Comparison of ENCODE assay signal across 7 mouse cellular contexts in the genomic region with DNA sequence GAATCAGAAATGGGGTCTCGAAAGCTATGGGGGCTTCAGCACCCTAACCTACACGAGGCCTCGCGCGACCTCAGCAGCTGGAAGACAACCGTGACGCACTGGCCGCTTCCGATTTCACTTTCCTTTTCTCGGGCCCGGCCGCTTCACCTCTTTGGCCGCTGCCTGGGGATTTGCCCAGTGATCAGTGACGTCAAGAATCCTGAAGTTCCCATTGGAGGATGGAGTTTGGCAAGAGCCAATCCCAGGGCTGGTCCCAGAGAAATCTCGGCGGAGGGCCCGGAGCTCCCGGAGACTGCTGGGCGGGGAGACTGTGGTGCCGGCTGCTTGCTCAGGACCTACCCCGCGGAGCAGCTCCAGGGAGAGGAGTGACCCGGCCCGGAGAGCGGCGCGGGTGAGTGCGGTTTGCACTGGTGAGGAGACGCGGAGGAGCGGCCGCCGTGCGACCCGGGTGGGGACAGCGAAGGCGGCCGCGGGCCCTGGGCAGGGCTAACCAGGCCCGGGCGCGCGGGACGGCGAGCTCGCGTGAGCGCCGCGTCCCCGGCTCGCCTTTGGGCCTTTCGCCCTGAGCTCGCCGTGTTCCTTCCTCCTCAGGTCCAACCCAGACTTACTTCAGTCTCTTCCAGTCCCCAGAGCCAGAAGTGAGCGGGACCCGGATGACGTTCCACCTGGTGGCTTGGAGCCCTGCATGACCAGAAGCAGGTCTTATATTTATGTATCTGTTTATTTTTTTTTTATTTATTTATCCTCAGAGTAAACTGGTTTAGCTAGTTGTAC. TPM values are rescaled to one million over a fixed set of nuclear protein-coding genes. Genes with fewer than 3 reads are reported as not detected.
DNase-seq lines count a peak whose midpoint lies in the region; ATAC-seq and TF ChIP-seq lines count a peak whose summit lies in the region.

A gene (plus strand): TSS at position 261 of the 774 bp plus-strand sequence.

- H3K9ac ChIP-seq in intestine, postnatal 0 days (ENCODE audit: low read depth, low read length), result peak within 1 kb of the TSS; percentile 63
- peak within 1 kb of the TSS; percentile 82 for H3K9ac ChIP-seq in midbrain, embryonic 12.5 days (replicated peaks)

- H3K27me3 ChIP-seq in embryonic facial prominence, embryonic 10.5 days (replicated peaks; ENCODE audit: low read depth, poor library complexity, severe bottlenecking), result no peaks in the 10 kb centered on the region
- no peaks in the 10 kb centered on the region for H3K27me3 ChIP-seq in intestine, postnatal 0 days (replicated peaks; ENCODE audit: control insufficient read depth, insufficient read depth, low read length)
- H3K27me3 ChIP-seq in midbrain, embryonic 12.5 days, result no peaks in the 10 kb centered on the region
- H3K27me3 ChIP-seq in small intestine, adult 2 months (ENCODE audit: control insufficient read depth, insufficient read depth, low read length), result no peaks in the 10 kb centered on the region

- peak; percentile 96 for ATAC-seq in intestine, postnatal 0 days
- ATAC-seq in midbrain, embryonic 12.5 days (ENCODE audit: low FRiP score, low read depth), result peak; percentile 99

- TF ChIP-seq CTCF in intestine, postnatal 0 days (IDR thresholded peaks at IDR 0.05; ENCODE audit: low read depth), result no peak
- TF ChIP-seq CTCF in small intestine, adult 2 months (IDR thresholded peaks at IDR 0.05; ENCODE audit: extremely low read depth, insufficient read length, insufficient replicate concordance, low read depth, low read length), result no peak

- peaks cover 2% of the 10 kb centered on the region; the same call in 1 of the 2 replicates for H3K36me3 ChIP-seq in embryonic facial prominence, embryonic 10.5 days (replicated peaks)
- 0 out of 2 replicates have a peak, but pooled peaks cover 4% of the 10 kb centered on the region for H3K36me3 ChIP-seq in intestine, postnatal 0 days (ENCODE audit: control insufficient read depth, insufficient read depth)
- H3K36me3 ChIP-seq in midbrain, embryonic 12.5 days, result no peaks in the 10 kb centered on the region
- H3K36me3 ChIP-seq in small intestine, adult 2 months (ENCODE audit: control insufficient read depth, insufficient read depth, low read length), result peaks cover 4% of the 10 kb centered on the region; the same call in 1 of the 2 replicates

- intact Hi-C loops in left cerebral cortex, postnatal 4 days (cut with DNase I), result no loop called here

- peak; percentile 84 for TF ChIP-seq POLR2A in small intestine, adult 2 months (IDR thresholded peaks at IDR 0.05; ENCODE audit: low read depth, low read length)

- H3K4me2 ChIP-seq in intestine, postnatal 0 days (replicated peaks; ENCODE audit: low read depth), result peak within 1 kb of the TSS; percentile 71
- H3K4me2 ChIP-seq in midbrain, embryonic 12.5 days (replicated peaks), result peak within 1 kb of the TSS; percentile 68

- peaks cover 17% of the 10 kb centered on the region for H3K4me1 ChIP-seq in embryonic facial prominence, embryonic 10.5 days
- 0 out of 2 replicates have a peak, but pooled peaks cover 3% of the 10 kb centered on the region for H3K4me1 ChIP-seq in intestine, postnatal 0 days (replicated peaks; ENCODE audit: control insufficient read depth, insufficient read depth, low read length)
- H3K4me1 ChIP-seq in midbrain, embryonic 12.5 days, result peaks cover 21% of the 10 kb centered on the region
- H3K4me1 ChIP-seq in small intestine, adult 2 months (ENCODE audit: control insufficient read depth, insufficient read depth, insufficient read length, low read length), result peaks cover 7% of the 10 kb centered on the region; the same call in 1 of the 2 replicates

- no peaks in the 10 kb centered on the region for H3K9me3 ChIP-seq in embryonic facial prominence, embryonic 10.5 days
- no peaks in the 10 kb centered on the region for H3K9me3 ChIP-seq in intestine, postnatal 0 days (ENCODE audit: control insufficient read depth)
- no peaks in the 10 kb centered on the region for H3K9me3 ChIP-seq in midbrain, embryonic 12.5 days

- peak; percentile 98 for DNase-seq in adrenal gland, postnatal 10 days
- peak; percentile 96 for DNase-seq in embryonic facial prominence, embryonic 10.5 days (ENCODE audit: low spot score)
- DNase-seq in gonadal fat pad, adult 2 months (ENCODE audit: low read depth), result peak; percentile 79
- DNase-seq in left cerebral cortex, postnatal 4 days, result peak; percentile 95

- WGBS in embryonic facial prominence, embryonic 10.5 days, result under 1% methylated on average over 58 of the region's 58 CpGs
- under 1% methylated on average over 57 of the region's 58 CpGs for WGBS in intestine, postnatal 0 days
- WGBS in midbrain, embryonic 12.5 days, result under 1% methylated on average over 44 of the region's 58 CpGs
- under 1% methylated on average over 58 of the region's 58 CpGs for WGBS in small intestine, adult 2 months

- H3K4me3 ChIP-seq in embryonic facial prominence, embryonic 10.5 days, result peak within 1 kb of the TSS; percentile 79
- peak within 1 kb of the TSS; percentile 56 for H3K4me3 ChIP-seq in intestine, postnatal 0 days (ENCODE audit: low read depth, low read length)
- peak within 1 kb of the TSS; percentile 78 for H3K4me3 ChIP-seq in midbrain, embryonic 12.5 days
- H3K4me3 ChIP-seq in small intestine, adult 2 months (ENCODE audit: low read depth, low read length), result peak within 1 kb of the TSS; percentile 85

- peak within 1 kb of the TSS; percentile 94 for H3K27ac ChIP-seq in embryonic facial prominence, embryonic 10.5 days (replicated peaks)
- peak within 1 kb of the TSS; percentile 97 for H3K27ac ChIP-seq in intestine, postnatal 0 days (ENCODE audit: low read depth, low read length)
- H3K27ac ChIP-seq in midbrain, embryonic 12.5 days (replicated peaks), result peak within 1 kb of the TSS; percentile 91
- peak within 1 kb of the TSS; percentile 95 for H3K27ac ChIP-seq in small intestine, adult 2 months (ENCODE audit: insufficient read depth, low read depth, low read length)

RNA-seq across cellular contexts. Expression of the gene that starts here (rescaled TPM):
- total RNA-seq in adrenal gland, postnatal 10 days (2021), result 10 to 100 TPM; 43.1 to 49.5 TPM
- polyA plus RNA-seq in embryonic facial prominence, embryonic 10.5 days (2016; fragmentation: Nextera tagmentation; extraction: Ambion mirVana), result 42.1 and 45.6 TPM in 2 replicates
- polyA plus RNA-seq in gonadal fat pad, adult 2 months (2012; rRNA removed), result 39.2 and 43.9 TPM in 2 replicates
- 27.4 and 32.2 TPM in 2 replicates for polyA plus RNA-seq in intestine, postnatal 0 days (2015; fragmentation: Nextera tagmentation; extraction: Ambion mirVana)
- total RNA-seq in left cerebral cortex, postnatal 4 days (2021), result 10 to 100 TPM; 33.4 to 36.8 TPM
- 48.9 and 49.0 TPM in 2 replicates for polyA plus RNA-seq in midbrain, embryonic 12.5 days (2016; fragmentation: Nextera tagmentation; extraction: Ambion mirVana)
- 15.5 and 37.3 TPM in 2 replicates for polyA plus RNA-seq in small intestine, adult 2 months (2012; rRNA removed)

Comparison
In these comparisons a context has a peak if more than half of its experiments do, and no peak if none do; other contexts are left out.
1. Peak in every context shown above with its lines: DNase-seq, ATAC-seq, H3K4me3 ChIP-seq and H3K27ac ChIP-seq.